Mouse (Mus musculus): Measurements from ENCODE around the gene Theg. TPM values are rescaled to one million over a fixed set of nuclear protein-coding genes. Genes with fewer than 3 reads are reported as not detected.

Theg gene
- polyA plus RNA-seq, 1 experiment from 2014 or later = not detected

DNA sequence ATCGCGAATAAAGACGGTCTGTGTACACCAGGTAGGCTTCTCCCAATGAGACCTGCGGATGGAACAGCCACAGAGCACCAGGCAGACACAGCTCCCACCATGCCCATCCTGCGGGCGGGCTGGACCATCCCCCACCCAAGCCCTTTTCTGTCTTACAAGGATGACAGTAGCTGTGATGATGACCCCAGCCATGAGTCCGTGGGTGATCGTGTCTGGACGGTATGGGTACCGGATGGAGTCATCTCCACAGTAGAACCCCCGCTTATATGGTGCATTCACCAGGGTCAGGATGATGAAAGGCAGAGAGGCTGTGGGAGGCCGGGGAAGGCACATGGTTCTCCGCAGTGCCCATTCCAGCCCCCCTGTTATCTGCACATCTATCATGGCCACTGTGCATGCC is 56.4 kb downstream of the Theg start:
- H3K4me1 ChIP-seq (ENCODE audit: insufficient read depth) = no peaks in the 10 kb centered on the region
- no peak overlapping the region for H3K9ac ChIP-seq
- H3K27me3 ChIP-seq (ENCODE audit: insufficient read depth, low read length) = no peaks in the 10 kb centered on the region
- no peak overlapping the region for H3K4me2 ChIP-seq
- no peak overlapping the region for H3K4me3 ChIP-seq (ENCODE audit: low read depth, low read length)
- DNase-seq (no peak), ATAC-seq (ENCODE audit: insufficient read depth) (no peak)
- H3K9me3 ChIP-seq (ENCODE audit: low read depth, low read length) = no peaks in the 10 kb centered on the region
- peaks cover 15% of the 10 kb centered on the region; the same call in 1 of the 2 replicates for H3K36me3 ChIP-seq (ENCODE audit: insufficient read depth)
- WGBS = 92% methylated on average over 13 of the region's 13 CpGs
- no peak for TF ChIP-seq CTCF (IDR thresholded peaks at IDR 0.05; ENCODE audit: low read depth)
- no peak overlapping the region for H3K27ac ChIP-seq (ENCODE audit: low read depth)

DNA sequence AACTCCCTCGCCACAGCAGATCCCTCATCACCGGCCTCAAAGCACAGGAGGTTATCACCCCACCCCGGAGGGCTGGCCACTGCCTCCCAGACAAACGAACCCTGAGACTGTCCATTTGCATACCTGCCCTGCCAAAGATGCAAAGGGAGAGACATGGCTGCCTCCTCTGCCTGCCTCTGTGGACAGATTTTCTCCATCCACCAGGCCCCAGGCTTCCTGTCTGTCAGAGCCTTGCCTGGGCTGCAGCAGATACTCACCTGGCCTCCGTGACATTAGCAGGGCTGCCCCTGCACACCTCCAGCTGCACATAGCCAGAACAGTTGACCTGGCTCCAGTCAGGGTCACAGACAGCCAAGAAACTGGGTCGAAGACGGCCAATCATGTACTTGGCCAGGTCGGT is 56.9 kb downstream of the Theg start:
- H3K36me3 ChIP-seq (ENCODE audit: insufficient read depth) = peaks cover 15% of the 10 kb centered on the region; the same call in 1 of the 2 replicates
- DNase-seq (no peak), ATAC-seq (ENCODE audit: insufficient read depth) (no peak)
- no peak overlapping the region for H3K27ac ChIP-seq (ENCODE audit: low read depth)
- H3K4me1 ChIP-seq (ENCODE audit: insufficient read depth) = no peaks in the 10 kb centered on the region
- no peaks in the 10 kb centered on the region for H3K27me3 ChIP-seq (ENCODE audit: insufficient read depth, low read length)
- no peak overlapping the region for H3K9ac ChIP-seq
- WGBS = 76% methylated on average over 8 of the region's 8 CpGs
- no peak for TF ChIP-seq CTCF (IDR thresholded peaks at IDR 0.05; ENCODE audit: low read depth)
- H3K4me2 ChIP-seq = no peak overlapping the region
- H3K4me3 ChIP-seq (ENCODE audit: low read depth, low read length) = no peak overlapping the region
- no peaks in the 10 kb centered on the region for H3K9me3 ChIP-seq (ENCODE audit: low read depth, low read length)

DNA sequence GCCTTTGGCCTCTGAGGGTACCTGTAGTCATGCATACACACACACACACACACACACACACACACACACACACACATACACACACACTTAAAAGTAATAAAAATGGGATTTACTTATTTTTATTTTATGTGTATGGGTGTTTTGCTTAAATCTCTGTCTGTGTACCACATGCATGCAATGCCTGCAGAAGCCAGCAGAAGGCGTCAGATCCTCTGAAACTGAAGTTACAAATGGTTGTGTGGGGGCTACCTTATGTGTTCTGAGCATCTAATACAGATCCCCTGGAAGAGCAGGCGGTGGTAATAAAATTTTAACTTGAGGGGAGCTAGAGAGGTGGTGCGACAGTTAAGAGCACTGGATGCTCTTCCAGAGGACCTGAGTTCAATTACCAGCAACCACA is 59.0 kb downstream of the Theg start:
- ATAC-seq (ENCODE audit: insufficient read depth) (no peak), DNase-seq (no peak)
- TF ChIP-seq CTCF (IDR thresholded peaks at IDR 0.05; ENCODE audit: low read depth) = 0 out of 2 replicates have a peak, but pooled peaks have one; percentile 17
- Histone ChIP-seq H3K27ac (ENCODE audit: low read depth) (no peak overlapping the region), H3K4me1 (ENCODE audit: insufficient read depth) (no peaks in the 10 kb centered on the region), H3K36me3 (ENCODE audit: insufficient read depth) (peaks cover 15% of the 10 kb centered on the region; the same call in 1 of the 2 replicates), H3K9ac (no peak overlapping the region), H3K4me2 (no peak overlapping the region), H3K4me3 (ENCODE audit: low read depth, low read length) (no peak overlapping the region), H3K9me3 (ENCODE audit: low read depth, low read length) (no peaks in the 10 kb centered on the region), H3K27me3 (ENCODE audit: insufficient read depth, low read length) (no peaks in the 10 kb centered on the region)
- WGBS = 81% methylated on average over 3 of the region's 3 CpGs

DNA sequence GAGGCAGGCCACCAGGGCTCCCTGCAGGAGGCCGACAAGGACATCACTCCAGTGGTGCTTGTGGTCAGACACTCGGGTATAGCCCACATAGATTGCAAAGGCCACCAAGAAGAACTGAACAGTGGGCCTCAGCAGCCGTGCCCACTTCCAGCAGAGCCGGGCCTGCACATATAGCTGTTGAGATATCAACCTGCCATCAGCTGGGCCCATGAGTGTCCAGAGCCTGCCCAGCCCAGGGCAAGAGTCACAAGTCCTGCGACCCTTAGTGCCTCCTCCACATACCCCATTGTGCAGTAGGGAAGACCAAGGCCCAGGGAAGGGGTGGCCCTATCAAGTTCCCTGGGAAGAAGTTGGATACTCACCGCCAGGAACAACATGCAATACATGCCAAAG is 59.7 kb downstream of the Theg start:
- DNase-seq (no peak), ATAC-seq (ENCODE audit: insufficient read depth) (no peak; the same call in 1 of the 2 replicates)
- WGBS = 84% methylated on average over 6 of the region's 6 CpGs

DNA sequence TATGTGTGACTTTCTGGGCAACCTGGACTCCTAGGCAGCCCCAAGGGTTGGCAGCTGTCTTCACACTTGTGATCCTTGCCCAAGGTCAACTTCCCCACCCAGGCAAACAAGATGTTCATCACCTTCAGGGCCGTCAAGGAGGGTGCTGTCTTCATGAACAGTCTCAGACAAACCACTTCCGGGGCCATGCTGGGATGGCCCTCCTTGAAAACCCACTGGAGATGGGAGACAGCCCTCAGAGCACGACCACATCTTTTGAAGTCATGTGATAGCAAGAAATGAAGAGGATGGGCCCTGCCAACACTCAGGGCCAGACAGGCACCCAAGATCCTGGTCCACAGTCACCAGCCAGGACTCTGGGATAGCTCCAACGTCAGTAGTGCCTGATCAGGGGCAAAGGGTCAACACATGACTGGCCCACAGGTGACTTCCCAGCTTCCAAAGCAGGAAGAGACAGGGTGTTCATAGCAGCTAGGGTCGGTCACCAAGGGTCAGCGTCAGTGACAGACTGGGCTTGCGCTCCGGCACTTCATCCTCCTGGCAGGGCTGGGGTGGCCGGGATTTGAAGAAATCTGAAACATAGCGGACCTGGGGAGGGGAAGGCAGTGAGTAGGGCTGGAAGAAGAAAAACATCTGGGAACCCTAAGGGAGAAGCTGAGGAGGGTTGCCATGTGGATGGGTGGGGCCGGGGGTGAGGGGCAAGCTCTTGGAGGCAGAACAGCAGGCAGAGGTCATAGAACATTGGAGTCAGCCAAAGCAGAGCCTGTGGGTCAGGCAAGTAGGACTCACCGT is 60.3 kb downstream of the Theg start:
- WGBS = 79% methylated on average over 12 of the region's 12 CpGs
- ATAC-seq (ENCODE audit: insufficient read depth) (no peak), DNase-seq (no peak)
- no peaks in the 10 kb centered on the region for H3K27me3 ChIP-seq (ENCODE audit: insufficient read depth, low read length)
- no peak overlapping the region for H3K27ac ChIP-seq (ENCODE audit: low read depth)
- peaks cover 15% of the 10 kb centered on the region; the same call in 1 of the 2 replicates for H3K36me3 ChIP-seq (ENCODE audit: insufficient read depth)
- no peak for TF ChIP-seq CTCF (IDR thresholded peaks at IDR 0.05; ENCODE audit: low read depth)
- H3K4me3 ChIP-seq (ENCODE audit: low read depth, low read length) = no peak overlapping the region
- no peaks in the 10 kb centered on the region for H3K4me1 ChIP-seq (ENCODE audit: insufficient read depth)
- H3K4me2 ChIP-seq = no peak overlapping the region
- no peaks in the 10 kb centered on the region for H3K9me3 ChIP-seq (ENCODE audit: low read depth, low read length)
- no peak overlapping the region for H3K9ac ChIP-seq

More for the DNA sequence above, 59.7 kb downstream of the Theg start:
- H3K36me3 ChIP-seq (ENCODE audit: insufficient read depth) = peaks cover 15% of the 10 kb centered on the region; the same call in 1 of the 2 replicates
- no peaks in the 10 kb centered on the region for H3K9me3 ChIP-seq (ENCODE audit: low read depth, low read length)
- H3K27ac ChIP-seq (ENCODE audit: low read depth) = no peak overlapping the region
- no peak overlapping the region for H3K4me2 ChIP-seq
- TF ChIP-seq CTCF (IDR thresholded peaks at IDR 0.05; ENCODE audit: low read depth) = no peak
- H3K4me1 ChIP-seq (ENCODE audit: insufficient read depth) = no peaks in the 10 kb centered on the region
- H3K4me3 ChIP-seq (ENCODE audit: low read depth, low read length) = no peak overlapping the region
- H3K9ac ChIP-seq = no peak overlapping the region
- H3K27me3 ChIP-seq (ENCODE audit: insufficient read depth, low read length) = no peaks in the 10 kb centered on the region

Small RNA genes within 50 kb of the gene (microRNA-seq; reads per million reads assigned to microRNA genes)
- 0.95 reads per million for gene Mir6909 (ENCODE audit: borderline number of aligned reads)

Other genes starting within 250 kb of the Theg start
- not detected in 2 replicates for gene Vmn2r82, start 230.8 kb downstream of the Theg start, polyA plus RNA-seq (2014; fragmentation: Nextera tagmentation; extraction: Ambion mirVana)
- gene Vmn2r83, start 118.6 kb downstream of the Theg start, polyA plus RNA-seq (2014; fragmentation: Nextera tagmentation; extraction: Ambion mirVana) = not detected in 2 replicates
- 34.9 and 37.1 TPM in 2 replicates for gene Plpp2, start 53.5 kb downstream of the Theg start, polyA plus RNA-seq (2014; fragmentation: Nextera tagmentation; extraction: Ambion mirVana)
- gene Mier2, start 32.1 kb downstream of the Theg start, polyA plus RNA-seq (2014; fragmentation: Nextera tagmentation; extraction: Ambion mirVana) = 49.6 and 55.3 TPM in 2 replicates
- gene C2cd4c, start 26.7 kb upstream of the Theg start, polyA plus RNA-seq (2014; fragmentation: Nextera tagmentation; extraction: Ambion mirVana) = not detected in 2 replicates
- gene Shc2, start 50.6 kb upstream of the Theg start, polyA plus RNA-seq (2014; fragmentation: Nextera tagmentation; extraction: Ambion mirVana) = 5.8 and 7.1 TPM in 2 replicates
- gene Odf3l2, start 58.4 kb upstream of the Theg start, polyA plus RNA-seq (2014; fragmentation: Nextera tagmentation; extraction: Ambion mirVana) = not detected in 2 replicates
- gene Madcam1, start 77.2 kb upstream of the Theg start, polyA plus RNA-seq (2014; fragmentation: Nextera tagmentation; extraction: Ambion mirVana) = 0.93 and 1.2 TPM in 2 replicates
- gene Tpgs1, start 82.0 kb upstream of the Theg start, polyA plus RNA-seq (2014; fragmentation: Nextera tagmentation; extraction: Ambion mirVana) = 56.4 and 62.4 TPM in 2 replicates
- 88.2 and 92.9 TPM in 2 replicates for gene Cdc34, start 94.9 kb upstream of the Theg start, polyA plus RNA-seq (2014; fragmentation: Nextera tagmentation; extraction: Ambion mirVana)
- gene Gzmm, start 101.7 kb upstream of the Theg start, polyA plus RNA-seq (2014; fragmentation: Nextera tagmentation; extraction: Ambion mirVana) = 0.24 and 0.84 TPM in 2 replicates
- 842 and 871 TPM in 2 replicates for gene Bsg, start 117.2 kb upstream of the Theg start, polyA plus RNA-seq (2014; fragmentation: Nextera tagmentation; extraction: Ambion mirVana)
- 0.14 TPM in 1 of 2 replicates, not detected in the other for gene Hcn2, start 129.3 kb upstream of the Theg start, polyA plus RNA-seq (2014; fragmentation: Nextera tagmentation; extraction: Ambion mirVana)
- 44.2 and 44.6 TPM in 2 replicates for gene Polrmt, start 159.2 kb upstream of the Theg start, polyA plus RNA-seq (2014; fragmentation: Nextera tagmentation; extraction: Ambion mirVana)
- 0.30 and 0.41 TPM in 2 replicates for gene Fgf22, start 167.7 kb upstream of the Theg start, polyA plus RNA-seq (2014; fragmentation: Nextera tagmentation; extraction: Ambion mirVana)
- gene Rnf126, start 179.6 kb upstream of the Theg start, polyA plus RNA-seq (2014; fragmentation: Nextera tagmentation; extraction: Ambion mirVana) = 107 and 123 TPM in 2 replicates
- gene Fstl3, start 189.9 kb upstream of the Theg start, polyA plus RNA-seq (2014; fragmentation: Nextera tagmentation; extraction: Ambion mirVana) = 12.2 and 12.4 TPM in 2 replicates
- gene Prss57, start 203.6 kb upstream of the Theg start, polyA plus RNA-seq (2014; fragmentation: Nextera tagmentation; extraction: Ambion mirVana) = 0.11 TPM in 1 of 2 replicates, not detected in the other
- gene Palm, start 206.2 kb upstream of the Theg start, polyA plus RNA-seq (2014; fragmentation: Nextera tagmentation; extraction: Ambion mirVana) = 68.1 and 72.4 TPM in 2 replicates
- 5.0 and 6.1 TPM in 2 replicates for gene Misp, start 233.7 kb upstream of the Theg start, polyA plus RNA-seq (2014; fragmentation: Nextera tagmentation; extraction: Ambion mirVana)

All from lung, embryonic 14.5 days (tissue).